Mouse (Mus musculus): Measurements from ENCODE around the gene Gipr. TPM values are rescaled to one million over a fixed set of nuclear protein-coding genes. Genes with fewer than 3 reads are reported as not detected.
"Not testable (repeated sequence)": the region's sequence is repeated elsewhere in the genome, so short reads cannot be mapped to it uniquely, and the experiment has no call there.

Gene Gipr
- polyA plus RNA-seq, 1 experiment = 1.2 TPM

DNA sequence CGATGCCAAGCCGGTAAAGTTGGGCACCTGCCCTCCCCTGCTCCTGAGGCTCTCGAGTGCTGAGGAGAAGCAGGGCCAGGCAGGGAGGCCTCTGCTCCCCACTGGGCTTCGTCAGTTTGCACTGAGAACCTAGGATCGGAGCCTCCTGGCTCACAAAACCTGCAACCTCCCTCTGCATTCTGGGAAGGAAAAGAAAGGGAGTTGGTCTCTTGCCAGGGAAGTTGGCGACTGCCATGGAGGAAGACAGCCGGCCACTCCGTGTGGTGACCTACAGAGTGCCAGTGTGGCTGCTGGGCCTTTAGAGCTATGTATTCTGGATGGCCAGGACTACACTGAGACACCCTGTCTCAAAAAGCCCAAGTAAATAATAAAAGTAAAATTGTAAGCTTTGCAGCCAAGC, 11.1 kb downstream of the Gipr start:
- Histone ChIP-seq H3K4me3 (replicated peaks) (no peak overlapping the region), H3K27me3 (replicated peaks) (peaks cover 11% of the 10 kb centered on the region), H3K4me1 (peaks cover 43% of the 10 kb centered on the region), H3K9me3 (no peaks in the 10 kb centered on the region), H3K36me3 (replicated peaks; ENCODE audit: low read length) (peaks cover 61% of the 10 kb centered on the region)
- no peak for TF ChIP-seq FLI1 (IDR thresholded peaks at IDR 0.05; ENCODE audit: low read length)

DNA sequence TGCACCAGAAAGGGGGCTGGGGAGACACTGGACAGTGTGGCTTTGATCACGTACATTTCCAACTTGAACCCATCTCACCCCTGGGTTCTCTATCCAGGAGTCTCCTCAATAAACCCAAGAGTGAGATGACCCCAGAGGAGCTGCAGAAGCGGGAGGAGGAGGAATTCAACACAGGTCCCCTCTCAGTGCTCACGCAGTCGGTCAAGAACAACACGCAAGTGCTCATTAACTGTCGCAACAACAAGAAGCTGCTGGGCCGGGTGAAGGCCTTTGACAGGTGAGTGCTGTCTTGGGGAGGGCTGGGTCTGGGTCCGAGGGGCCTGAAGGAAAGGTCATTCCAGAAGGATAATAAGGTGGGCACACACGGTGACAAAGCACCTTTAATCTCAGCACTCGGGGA, 14.8 kb downstream of the Gipr start:
- H3K4me3 ChIP-seq (replicated peaks) = peak overlapping the region; percentile 96
- peaks cover 60% of the 10 kb centered on the region for H3K36me3 ChIP-seq (replicated peaks; ENCODE audit: low read length)
- peaks cover 49% of the 10 kb centered on the region for H3K4me1 ChIP-seq
- not testable (repeated sequence) for H3K9me3 ChIP-seq; H3K27me3 ChIP-seq (replicated peaks)

DNA sequence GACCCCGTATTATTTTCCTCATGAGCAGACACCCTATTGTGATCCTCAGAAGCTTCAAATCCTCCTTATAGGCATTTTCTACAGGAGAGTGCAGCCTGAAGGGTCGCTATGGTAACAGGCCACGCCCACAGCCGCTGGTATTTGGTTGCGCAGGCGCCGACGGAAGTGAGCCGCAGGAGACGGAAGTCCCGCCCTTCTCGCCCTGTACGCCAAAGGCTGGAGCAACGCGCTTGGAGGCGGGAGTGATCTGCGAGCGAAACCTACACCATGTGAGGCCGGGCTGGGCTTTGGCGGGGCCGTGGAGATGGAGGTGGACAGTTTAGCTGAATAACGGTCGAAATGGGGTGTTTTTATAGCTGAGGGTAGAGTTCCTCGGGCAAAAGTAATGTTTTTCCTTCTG, 16.3 kb downstream of the Gipr start, which contains the start of gene Snrpd2:
Gene Snrpd2, plus strand, starts transcription at position 97 of the 400 bp plus-strand sequence.
- Histone ChIP-seq H3K27me3 (replicated peaks) (no peaks in the 10 kb centered on the region), H3K9me3 (no peaks in the 10 kb centered on the region), H3K4me1 (peaks cover 49% of the 10 kb centered on the region), H3K36me3 (replicated peaks; ENCODE audit: low read length) (peaks cover 58% of the 10 kb centered on the region), H3K4me3 (replicated peaks) (peak within 1 kb of the TSS; percentile 96)
- TF ChIP-seq FLI1 (IDR thresholded peaks at IDR 0.05; ENCODE audit: low read length) (no peak), GATA1 (IDR thresholded peaks at IDR 0.05; ENCODE audit: borderline replicate concordance, low read length) (no peak)

- Histone ChIP-seq H3K4me3 (replicated peaks) (peak within 1 kb of the TSS; percentile 96), H3K27me3 (replicated peaks) (no peaks in the 10 kb centered on the region), H3K4me1 (peaks cover 49% of the 10 kb centered on the region), H3K9me3 (no peaks in the 10 kb centered on the region), H3K36me3 (replicated peaks; ENCODE audit: low read length) (peaks cover 54% of the 10 kb centered on the region)
- TF ChIP-seq GATA1 (IDR thresholded peaks at IDR 0.05; ENCODE audit: borderline replicate concordance, low read length) (0 out of 3 replicates have a peak, but pooled peaks have one; percentile 20), FLI1 (IDR thresholded peaks at IDR 0.05; ENCODE audit: low read length) (no peak)
Measured at GRCm38 (mm10) chr7:19148875-19149541, 16.9 kb downstream of the Gipr start, which contains the start of gene Qpctl. Gene Qpctl (minus strand): TSS chr7:19149291.

DNA sequence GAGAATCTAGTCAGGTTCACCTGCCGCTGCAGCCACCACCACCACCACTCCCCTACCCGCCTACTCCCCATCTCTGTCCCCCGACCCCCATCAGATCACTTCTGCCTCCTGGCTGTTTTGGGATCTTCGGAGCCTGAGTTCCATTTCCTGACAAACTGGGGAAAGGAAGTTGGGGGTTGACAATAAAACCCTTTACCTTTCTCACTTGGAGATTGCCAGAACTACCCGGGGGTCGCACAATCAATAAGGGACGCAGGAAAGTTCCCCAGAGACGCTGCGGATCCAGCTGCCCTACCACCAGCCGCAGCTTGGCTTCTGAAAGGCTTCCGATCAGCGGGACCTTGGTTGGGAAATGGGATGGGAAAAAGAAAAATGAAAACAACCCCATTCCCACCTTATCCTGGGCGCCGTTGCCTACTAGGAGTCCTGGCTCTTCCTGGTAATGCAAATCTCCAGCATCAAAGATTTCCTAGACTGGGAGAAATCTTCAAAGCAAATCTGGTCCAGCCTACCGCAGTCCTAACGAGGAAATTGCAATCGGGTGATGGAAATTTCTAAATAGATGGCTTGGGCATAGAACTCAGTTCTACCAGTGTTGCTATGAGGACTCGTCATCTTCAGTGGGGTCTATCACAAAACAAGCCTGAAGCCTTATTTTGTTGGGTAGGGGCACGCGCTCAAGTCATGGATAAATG, 17.6 kb downstream of the Gipr start:
- Histone ChIP-seq H3K27me3 (replicated peaks) (no peaks in the 10 kb centered on the region), H3K4me1 (peaks cover 50% of the 10 kb centered on the region), H3K4me3 (replicated peaks) (peak overlapping the region; percentile 96), H3K9me3 (no peaks in the 10 kb centered on the region), H3K36me3 (replicated peaks; ENCODE audit: low read length) (peaks cover 49% of the 10 kb centered on the region)
- TF ChIP-seq GATA1 (IDR thresholded peaks at IDR 0.05; ENCODE audit: borderline replicate concordance, low read length) = no peak
- no peak for TF ChIP-seq FLI1 (IDR thresholded peaks at IDR 0.05; ENCODE audit: low read length)

DNA sequence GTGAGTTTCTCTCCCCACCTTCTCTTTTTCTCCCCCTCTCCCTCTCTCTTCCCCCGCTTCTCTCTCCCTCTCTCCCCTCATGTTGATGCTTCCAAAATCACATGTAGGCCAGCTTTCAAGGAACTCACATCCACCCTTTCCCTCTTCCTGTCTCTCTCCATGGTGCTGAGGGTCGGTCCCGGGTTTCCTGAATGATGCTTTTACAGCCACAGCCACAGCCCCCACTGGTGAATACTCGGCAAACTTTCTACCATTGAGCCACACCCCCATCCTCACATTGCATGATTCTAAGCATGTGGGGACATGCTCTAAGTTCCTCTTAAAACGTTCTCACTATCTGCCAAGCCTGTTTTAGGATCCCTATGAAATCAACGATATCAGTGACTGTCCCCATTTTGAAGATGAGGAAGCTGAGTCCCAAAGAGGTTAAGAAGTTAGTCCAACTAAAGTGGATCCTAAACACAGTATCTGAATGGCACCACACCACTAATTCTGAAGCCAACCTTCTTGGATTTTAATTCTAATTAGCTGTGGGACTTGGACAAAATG, 18.4 kb downstream of the Gipr start:
- Histone ChIP-seq H3K4me3 (replicated peaks) (no peak overlapping the region), H3K9me3 (no peaks in the 10 kb centered on the region), H3K4me1 (peaks cover 58% of the 10 kb centered on the region), H3K36me3 (replicated peaks; ENCODE audit: low read length) (peaks cover 48% of the 10 kb centered on the region), H3K27me3 (replicated peaks) (no peaks in the 10 kb centered on the region)
- no peak for TF ChIP-seq GATA1 (IDR thresholded peaks at IDR 0.05; ENCODE audit: borderline replicate concordance, low read length)
- no peak for TF ChIP-seq FLI1 (IDR thresholded peaks at IDR 0.05; ENCODE audit: low read length)

DNA sequence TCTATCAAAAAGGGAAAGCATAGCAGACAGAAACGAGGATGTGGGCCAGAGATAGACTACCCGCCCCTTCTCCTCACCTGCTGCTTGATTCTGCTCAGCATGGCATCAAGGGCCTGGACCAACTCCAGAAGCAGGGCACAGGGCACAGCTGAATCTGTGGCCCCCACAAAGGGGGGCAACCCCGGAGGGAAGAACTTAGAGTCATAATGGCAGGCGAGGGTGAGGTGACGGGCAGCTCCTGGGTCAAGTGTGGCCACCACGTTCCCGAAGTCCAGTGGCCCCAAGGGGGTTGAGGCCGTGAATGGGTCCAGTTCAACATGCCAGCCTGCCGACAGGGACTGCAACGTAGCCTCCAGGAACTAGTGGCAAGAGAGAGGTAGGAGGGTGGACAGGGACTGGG, 19.1 kb downstream of the Gipr start:
- Histone ChIP-seq H3K27me3 (replicated peaks) (no peaks in the 10 kb centered on the region), H3K36me3 (replicated peaks; ENCODE audit: low read length) (peaks cover 45% of the 10 kb centered on the region), H3K4me1 (peaks cover 56% of the 10 kb centered on the region), H3K4me3 (replicated peaks) (no peak overlapping the region), H3K9me3 (no peaks in the 10 kb centered on the region)
- TF ChIP-seq FLI1 (IDR thresholded peaks at IDR 0.05; ENCODE audit: low read length) (no peak), GATA1 (IDR thresholded peaks at IDR 0.05; ENCODE audit: borderline replicate concordance, low read length) (no peak)

- Histone ChIP-seq H3K4me3 (replicated peaks) (no peak overlapping the region), H3K36me3 (replicated peaks; ENCODE audit: low read length) (peaks cover 85% of the 10 kb centered on the region), H3K27me3 (replicated peaks) (no peaks in the 10 kb centered on the region), H3K4me1 (peaks cover 22% of the 10 kb centered on the region), H3K9me3 (no peaks in the 10 kb centered on the region)
- TF ChIP-seq GATA1 (IDR thresholded peaks at IDR 0.05; ENCODE audit: borderline replicate concordance, low read length) (no peak), FLI1 (IDR thresholded peaks at IDR 0.05; ENCODE audit: low read length) (no peak)
Measured at GRCm38 (mm10) chr7:19137380-19137779, 28.5 kb downstream of the Gipr start.

- Histone ChIP-seq H3K4me1 (peaks cover 27% of the 10 kb centered on the region), H3K36me3 (replicated peaks; ENCODE audit: low read length) (peaks cover 81% of the 10 kb centered on the region), H3K9me3 (no peaks in the 10 kb centered on the region), H3K27me3 (replicated peaks) (no peaks in the 10 kb centered on the region), H3K4me3 (replicated peaks) (no peak overlapping the region)
- TF ChIP-seq GATA1 (IDR thresholded peaks at IDR 0.05; ENCODE audit: borderline replicate concordance, low read length) (no peak), FLI1 (IDR thresholded peaks at IDR 0.05; ENCODE audit: low read length) (no peak)
Measured at GRCm38 (mm10) chr7:19136673-19137334, 29.1 kb downstream of the Gipr start.

DNA sequence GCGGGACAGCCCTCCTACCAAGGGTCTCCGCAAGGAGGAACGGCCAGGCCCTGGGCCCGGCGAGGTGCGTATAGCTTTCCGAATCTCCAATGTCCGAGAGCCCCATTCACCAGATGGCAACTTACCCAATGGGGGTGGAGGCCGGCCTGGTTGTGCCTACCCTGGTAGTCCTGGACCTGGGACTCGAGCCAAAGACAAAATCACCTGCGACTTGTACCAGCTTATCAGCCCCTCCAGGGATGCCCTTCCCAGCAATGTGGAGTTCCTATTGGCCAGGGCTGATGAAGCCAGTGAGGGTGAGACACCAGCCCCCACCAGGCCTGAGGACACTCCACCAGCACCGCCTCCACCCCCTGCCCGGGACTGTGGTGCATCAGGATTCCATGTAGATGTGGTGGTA, 29.8 kb downstream of the Gipr start:
- peaks cover 77% of the 10 kb centered on the region for H3K36me3 ChIP-seq (replicated peaks; ENCODE audit: low read length)
- TF ChIP-seq FLI1 (IDR thresholded peaks at IDR 0.05; ENCODE audit: low read length) (no peak), GATA1 (IDR thresholded peaks at IDR 0.05; ENCODE audit: borderline replicate concordance, low read length) (no peak)
- no peaks in the 10 kb centered on the region for H3K27me3 ChIP-seq (replicated peaks)
- peaks cover 28% of the 10 kb centered on the region for H3K4me1 ChIP-seq
- no peaks in the 10 kb centered on the region for H3K9me3 ChIP-seq
- H3K4me3 ChIP-seq (replicated peaks) = no peak overlapping the region
